Mouse (Mus musculus) hindbrain, embryonic 14.5 days (tissue): ENCODE measurements around the gene Crebl2. TPM values are rescaled to one million over a fixed set of nuclear protein-coding genes. Genes with fewer than 3 reads are reported as not detected.

Experiments
- ATAC-seq: fragments of 200-750 bp; cut with Nextera tagmentation; 2 replicates; pipeline ENCODE4 v1.8.0; 2017; ENCODE audit warnings: moderate number of reproducible peaks, mild to moderate bottlenecking, moderate TSS enrichment, moderate library complexity; ENCODE audit not compliant: low FRiP score
- DNase-seq: peaks from one replicate; pipeline ENCODE4 v3.0.0-alpha.2; 2015; ENCODE audit warnings: low spot score
- H3K27ac ChIP-seq: fragments of 300-500 bp; sonication (generic); 2 replicates; pipeline ENCODE4 v1.5.1; 2014; ENCODE audit warnings: mild to moderate bottlenecking, moderate library complexity
- H3K27me3 ChIP-seq: fragments of 300-500 bp; sonication (generic); 2 replicates; pipeline ENCODE4 v1.6.1; 2014; ENCODE audit warnings: mild to moderate bottlenecking, low read length, mixed read lengths; ENCODE audit not compliant: control insufficient read depth, insufficient read depth
- H3K36me3 ChIP-seq: fragments of 300-500 bp; sonication (generic); replicated peaks from 2 replicates; pipeline ENCODE4 v1.6.1; 2014; ENCODE audit not compliant: control insufficient read depth, insufficient read depth
- H3K4me1 ChIP-seq: fragments of 300-500 bp; sonication (generic); replicated peaks from 2 replicates; pipeline ENCODE4 v1.6.1; 2014; ENCODE audit warnings: antibody characterized with exemption, low read length, mixed read lengths; ENCODE audit not compliant: control insufficient read depth, insufficient read depth
- H3K4me2 ChIP-seq: fragments of 300-500 bp; sonication (generic); replicated peaks from 2 replicates; pipeline ENCODE4 v1.6.1; 2014; ENCODE audit warnings: mild to moderate bottlenecking, moderate library complexity
- H3K4me3 ChIP-seq: fragments of 300-500 bp; sonication (generic); replicated peaks from 2 replicates; pipeline ENCODE4 v1.5.1; 2014; ENCODE audit warnings: mild to moderate bottlenecking, low read length
- H3K9ac ChIP-seq: fragments of 300-500 bp; sonication (generic); 2 replicates; pipeline ENCODE4 v1.6.1; 2014
- H3K9me3 ChIP-seq: fragments of 300-500 bp; sonication (generic); 2 replicates; pipeline ENCODE4 v1.6.1; 2016; ENCODE audit warnings: low read length; ENCODE audit not compliant: control insufficient read depth
- WGBS: fragments of 180-500 bp; shearing (Covaris S2); extraction: QIAGEN DNeasy Blood & Tissue Kit; methylation state at CpG from one replicate; pipeline ENCODE4 v1.1.7; 2014; 5-methylcytosine and 5-hydroxymethylcytosine counted together
- polyA plus RNA-seq: library from polyadenylated mRNA; unstranded; fragments of >200 nt; fragmentation: Nextera tagmentation; extraction: Ambion mirVana; gene quantifications from 2 replicates; pipeline ENCODE4 v1.2.1, GENCODE M21; 2014

The Crebl2 gene
- polyA plus RNA-seq, 1 experiment from 2014 or later, result 3.3 TPM

DNA sequence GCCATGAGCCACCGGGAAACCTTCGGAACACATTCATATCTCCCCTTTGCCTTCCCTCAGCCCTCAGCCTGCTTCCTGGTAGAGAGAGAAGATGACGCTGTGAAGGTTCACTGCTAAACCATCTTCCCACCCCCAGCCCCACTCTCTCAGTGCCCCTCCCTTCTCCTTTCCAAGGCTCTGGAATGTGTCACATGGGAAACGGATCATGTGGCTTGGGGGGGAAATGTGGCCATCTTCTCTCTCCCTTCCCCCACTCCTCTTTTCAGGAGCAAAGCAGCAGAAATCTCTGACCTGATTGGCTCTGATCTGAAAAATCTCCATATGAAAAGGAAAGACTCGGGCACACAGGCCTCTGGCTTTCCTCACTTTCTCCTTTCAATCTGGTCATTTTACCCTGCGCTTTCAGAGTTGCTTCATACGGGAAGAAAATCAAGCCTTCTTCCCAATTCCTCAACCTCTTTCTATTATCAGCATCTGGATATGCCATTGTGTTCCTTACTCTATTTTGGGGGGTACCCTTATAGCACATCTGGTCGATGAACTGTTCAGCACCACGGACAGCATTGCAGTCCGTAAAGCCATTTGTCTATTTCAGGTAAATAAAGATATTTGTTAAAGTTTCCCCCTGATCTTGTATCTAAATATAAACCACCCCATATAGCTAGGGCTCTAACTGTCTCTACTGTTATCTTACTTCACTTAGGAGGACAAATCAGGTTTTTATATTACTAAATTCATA lies 57.9 kb downstream of the Crebl2 start:
- H3K36me3 ChIP-seq, result no peaks in the 10 kb centered on the region
- H3K4me2 ChIP-seq, result peak overlapping the region; percentile 61
- peak overlapping the region; percentile 72 for H3K9ac ChIP-seq
- peak; percentile 92 for ATAC-seq
- no peaks in the 10 kb centered on the region for H3K9me3 ChIP-seq
- H3K27ac ChIP-seq, result peak overlapping the region; percentile 90
- WGBS, result 1% methylated on average over 10 of the region's 10 CpGs
- H3K27me3 ChIP-seq, result no peaks in the 10 kb centered on the region
- H3K4me3 ChIP-seq, result peak overlapping the region; percentile 51
- H3K4me1 ChIP-seq, result peaks cover 42% of the 10 kb centered on the region
- peak; percentile 91 for DNase-seq

DNA sequence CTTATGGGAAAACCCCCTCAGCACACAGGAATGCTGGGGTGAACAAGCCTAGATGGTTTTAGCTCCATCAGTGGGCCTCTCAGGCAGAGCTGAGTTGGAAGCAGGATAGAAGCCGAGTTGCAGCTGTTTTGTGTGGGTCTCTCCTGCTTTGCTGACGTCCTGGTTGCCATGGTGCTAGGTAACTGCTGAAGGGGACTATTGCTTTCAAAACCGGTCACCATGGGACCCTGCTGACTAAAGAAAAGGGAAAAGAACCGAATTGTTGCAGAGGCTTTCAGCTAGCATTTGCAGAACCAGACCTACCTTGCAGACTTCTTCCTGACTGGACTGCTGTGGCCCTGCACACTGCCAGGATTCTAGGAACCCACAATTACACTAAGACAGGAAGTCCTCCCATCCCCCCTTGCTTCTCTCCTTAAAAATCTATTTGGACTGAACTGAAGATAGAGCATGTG lies 58.6 kb downstream of the Crebl2 start:
- Histone ChIP-seq H3K9ac (peak overlapping the region; percentile 72), H3K27me3 (no peaks in the 10 kb centered on the region), H3K36me3 (no peaks in the 10 kb centered on the region), H3K4me3 (peak overlapping the region; percentile 51), H3K4me2 (peak overlapping the region; percentile 61), H3K9me3 (no peaks in the 10 kb centered on the region), H3K27ac (peak overlapping the region; percentile 90), H3K4me1 (peaks cover 42% of the 10 kb centered on the region)
- ATAC-seq (peak; percentile 68), DNase-seq (peak; percentile 70)
- WGBS, result 4% methylated on average over 4 of the region's 4 CpGs

DNA sequence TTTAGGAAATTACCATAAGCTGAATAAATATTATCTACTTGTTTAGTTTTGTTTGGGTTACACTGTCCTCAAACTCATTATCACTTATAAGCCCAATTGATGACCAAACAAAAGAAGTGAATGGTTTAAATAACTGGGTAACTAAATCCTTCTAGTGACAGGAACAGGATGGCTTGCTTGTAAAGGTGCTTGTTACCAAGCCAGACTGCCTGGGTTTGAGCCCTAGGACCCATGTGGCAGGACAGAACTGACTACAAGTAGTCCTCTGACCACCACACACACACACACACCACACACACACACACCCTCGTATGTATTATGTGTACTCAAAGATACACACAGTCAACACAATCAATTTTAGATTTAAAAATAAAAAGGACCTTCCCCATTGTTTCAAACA lies 59.8 kb downstream of the Crebl2 start:
- Histone ChIP-seq H3K4me3 (no peak overlapping the region), H3K4me1 (peaks cover 32% of the 10 kb centered on the region), H3K9me3 (no peaks in the 10 kb centered on the region), H3K27me3 (no peaks in the 10 kb centered on the region), H3K9ac (no peak overlapping the region), H3K36me3 (no peaks in the 10 kb centered on the region), H3K27ac (peak overlapping the region; percentile 90), H3K4me2 (no peak overlapping the region)
- WGBS, result 100% methylated on average over 1 of the region's 1 CpGs
- DNase-seq (no peak), ATAC-seq (no peak)

DNA sequence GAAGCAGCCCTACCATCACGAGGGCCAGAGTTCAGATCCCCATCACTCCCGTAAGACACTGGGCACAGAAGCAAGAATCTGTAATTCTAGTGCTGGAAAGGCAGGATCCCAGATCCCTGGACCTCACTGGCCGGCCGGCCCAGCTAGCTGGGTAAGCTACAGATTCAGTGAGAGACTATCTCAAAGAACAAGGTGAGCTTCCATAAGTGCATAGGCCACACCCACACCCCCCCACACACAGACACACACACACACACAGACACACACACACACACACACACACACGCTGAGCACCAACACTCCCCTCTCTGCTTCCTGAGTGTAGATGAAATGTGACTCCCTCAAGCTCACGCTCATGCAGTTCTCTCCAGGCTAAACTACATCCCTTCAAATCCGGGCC lies 60.5 kb downstream of the Crebl2 start:
- Histone ChIP-seq H3K4me3 (no peak overlapping the region), H3K4me2 (no peak overlapping the region), H3K36me3 (no peaks in the 10 kb centered on the region), H3K9ac (no peak overlapping the region), H3K4me1 (peaks cover 26% of the 10 kb centered on the region), H3K27me3 (no peaks in the 10 kb centered on the region), H3K27ac (no peak overlapping the region), H3K9me3 (no peaks in the 10 kb centered on the region)
- DNase-seq (no peak), ATAC-seq (no peak)
- 88% methylated on average over 7 of the region's 7 CpGs for WGBS

DNA sequence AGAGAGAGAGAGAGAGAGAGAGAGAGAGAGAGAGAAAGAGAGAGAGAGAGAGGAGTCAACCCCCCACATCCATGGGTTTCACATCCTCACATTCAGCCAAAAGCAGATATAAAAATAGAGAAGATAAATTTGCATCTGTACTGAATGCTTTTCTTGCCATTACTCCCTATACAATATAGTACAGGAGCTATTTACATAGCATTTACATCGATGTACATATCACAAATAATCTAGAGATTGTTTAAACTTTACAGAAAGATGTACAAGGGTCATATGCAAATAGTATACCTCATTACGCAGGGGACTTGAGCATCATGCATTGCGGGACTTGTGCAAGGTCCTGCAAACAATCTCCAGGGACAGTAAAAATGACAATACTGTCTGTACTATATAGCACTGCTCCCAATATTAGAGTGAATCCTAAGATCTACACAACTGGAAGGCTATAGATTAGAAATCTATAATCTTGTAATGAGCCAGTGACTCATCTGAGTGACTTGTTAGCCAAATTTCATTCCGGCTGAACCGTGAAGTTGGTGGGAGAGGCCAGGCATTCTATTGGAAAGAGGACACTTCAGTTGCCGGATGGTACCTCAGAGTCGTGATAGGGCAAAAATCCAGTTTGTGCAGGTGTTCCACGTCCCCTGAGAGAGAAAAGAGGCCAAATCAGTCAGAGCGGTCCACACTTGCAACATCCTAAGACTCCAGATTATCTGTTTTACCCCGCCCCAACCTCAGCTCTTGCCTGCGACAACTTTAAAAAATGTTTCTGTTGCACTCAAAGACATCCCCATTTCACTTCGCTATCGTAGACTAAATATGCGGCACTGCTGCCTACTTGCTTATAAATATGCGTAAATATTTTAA lies 66.8 kb downstream of the Crebl2 start:
- peaks cover 12% of the 10 kb centered on the region for H3K4me1 ChIP-seq
- H3K27me3 ChIP-seq, result no peaks in the 10 kb centered on the region
- H3K36me3 ChIP-seq, result no peaks in the 10 kb centered on the region
- no peak for DNase-seq
- no peak overlapping the region for H3K27ac ChIP-seq
- ATAC-seq, result no peak
- H3K4me3 ChIP-seq, result peak overlapping the region; percentile 56
- peak overlapping the region; percentile 69 for H3K4me2 ChIP-seq
- 0 out of 2 replicates have a peak overlapping the region, but pooled peaks have one; percentile 78 for H3K9ac ChIP-seq
- H3K9me3 ChIP-seq, result no peaks in the 10 kb centered on the region
- WGBS, result 53% methylated on average over 15 of the region's 15 CpGs

DNA sequence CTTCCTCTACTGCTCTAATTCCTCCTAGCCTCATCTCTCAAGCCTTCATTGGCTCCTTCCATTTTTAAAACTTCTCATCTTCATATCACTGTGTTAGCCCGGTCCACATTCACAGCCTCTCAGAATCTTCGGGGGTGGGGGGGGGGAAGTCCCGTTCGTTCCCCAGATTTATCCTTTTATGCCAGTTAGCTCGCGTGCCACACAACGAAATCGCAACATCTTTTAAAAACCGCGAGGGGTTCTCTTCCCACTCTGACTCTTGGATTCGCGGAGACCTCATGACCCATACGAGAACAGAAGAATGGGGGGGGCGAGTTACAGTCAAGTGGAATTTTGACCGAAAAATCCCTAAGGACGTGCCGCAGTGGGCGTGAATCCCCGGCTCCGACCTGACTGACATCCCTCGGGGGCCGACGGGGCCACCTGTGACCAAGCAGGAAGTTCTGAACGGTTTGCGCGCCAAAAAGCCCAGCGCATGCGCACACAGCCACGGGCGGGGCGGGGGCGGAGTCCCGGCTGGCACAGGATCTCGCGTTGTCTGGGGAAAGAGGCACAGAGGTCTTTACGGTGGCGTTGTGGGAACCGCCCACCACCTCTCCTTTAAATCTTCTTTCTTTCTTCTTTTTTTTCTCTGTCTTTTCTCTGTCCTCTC lies 67.6 kb downstream of the Crebl2 start:
- peak; percentile 94 for ATAC-seq
- Histone ChIP-seq H3K9ac (peak overlapping the region; percentile 78), H3K9me3 (no peaks in the 10 kb centered on the region), H3K4me3 (peak overlapping the region; percentile 56), H3K4me2 (peak overlapping the region; percentile 69), H3K36me3 (no peaks in the 10 kb centered on the region), H3K4me1 (peaks cover 12% of the 10 kb centered on the region), H3K27ac (peak overlapping the region; percentile 99), H3K27me3 (no peaks in the 10 kb centered on the region)
- WGBS, result under 1% methylated on average over 38 of the region's 38 CpGs
- peak; percentile 95 for DNase-seq

DNA sequence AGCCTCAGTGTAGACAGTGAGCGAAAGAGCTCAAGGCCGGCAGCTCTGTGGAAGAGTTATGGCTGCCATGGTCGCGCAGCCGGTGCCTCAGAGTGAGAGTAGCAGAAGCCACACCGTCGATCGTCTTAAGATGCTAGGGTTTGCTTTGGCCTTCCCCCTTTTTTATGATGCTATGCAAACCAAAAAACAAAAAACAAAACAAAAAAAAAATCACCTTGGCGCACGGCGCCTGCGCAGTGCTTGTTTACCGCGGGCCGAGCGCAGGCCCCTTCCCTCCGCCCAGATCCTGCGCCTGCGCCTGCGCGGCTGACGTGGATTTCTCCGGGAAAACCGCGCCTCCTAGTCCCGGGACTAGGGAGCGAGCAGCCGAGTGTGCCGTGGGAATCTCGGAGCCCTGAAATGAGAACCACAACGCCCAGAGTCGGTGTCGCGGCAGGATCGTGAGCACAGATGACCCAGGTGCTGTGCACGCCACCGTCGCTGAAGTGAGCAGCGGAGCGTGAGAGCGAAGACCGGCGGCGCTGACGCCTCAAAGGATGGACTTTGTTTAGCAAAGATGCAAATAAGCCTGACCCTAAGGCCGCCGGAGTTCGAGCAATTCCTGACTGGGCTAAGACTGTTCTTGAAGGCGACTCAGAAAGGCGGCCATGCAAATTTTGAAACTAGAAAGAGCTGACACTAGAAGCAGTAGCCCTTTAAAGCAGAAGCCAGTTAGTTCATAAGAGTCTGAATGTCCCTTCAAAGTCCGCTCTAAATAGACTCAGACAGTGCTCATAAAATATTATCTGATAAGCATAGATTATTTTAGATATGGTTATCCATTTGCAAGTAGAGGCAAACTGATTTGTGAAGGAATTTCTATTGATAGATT lies 68.4 kb downstream of the Crebl2 start, which contains the start of gene Gpr19:
Gpr19 (minus strand) TSS at position 484 of the 871 bp plus-strand sequence.
- Histone ChIP-seq H3K4me3 (peak within 1 kb of the TSS; percentile 56), H3K27me3 (no peaks in the 10 kb centered on the region), H3K4me1 (peaks cover 12% of the 10 kb centered on the region), H3K27ac (peak within 1 kb of the TSS; percentile 99), H3K36me3 (no peaks in the 10 kb centered on the region), H3K4me2 (peak within 1 kb of the TSS; percentile 69), H3K9me3 (no peaks in the 10 kb centered on the region), H3K9ac (peak within 1 kb of the TSS; percentile 78)
- ATAC-seq (peak; percentile 95), DNase-seq (peak; percentile 96)
- WGBS, result under 1% methylated on average over 51 of the region's 51 CpGs

DNA sequence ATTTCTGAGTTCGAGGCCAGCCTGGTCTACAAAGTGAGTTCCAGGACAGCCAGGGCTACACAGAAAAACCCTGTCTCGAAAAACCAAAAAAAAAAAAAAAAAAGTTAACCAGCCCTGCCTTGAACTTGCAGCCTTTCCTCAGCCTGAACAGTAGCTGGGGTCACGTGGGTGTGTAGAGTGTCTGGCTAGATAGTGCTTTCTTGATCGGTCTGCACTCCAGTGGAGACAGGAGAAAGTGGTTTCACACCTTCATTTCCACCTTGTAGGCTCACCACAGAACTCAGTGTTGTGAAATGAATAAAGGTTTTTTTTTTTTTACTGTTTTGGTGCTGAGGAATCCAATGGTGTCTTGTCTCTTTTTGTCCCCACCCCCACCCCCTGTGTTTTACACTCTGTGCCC lies 73.4 kb downstream of the Crebl2 start:
- WGBS, result 88% methylated on average over 2 of the region's 4 CpGs
- Histone ChIP-seq H3K27me3 (no peaks in the 10 kb centered on the region), H3K4me1 (peaks cover 9% of the 10 kb centered on the region), H3K4me2 (no peak overlapping the region), H3K27ac (no peak overlapping the region), H3K9me3 (no peaks in the 10 kb centered on the region), H3K9ac (no peak overlapping the region), H3K36me3 (no peaks in the 10 kb centered on the region), H3K4me3 (no peak overlapping the region)
- DNase-seq (no peak), ATAC-seq (no peak)
